Mouse (Mus musculus) CH12.LX (cell line): ENCODE results near the gene Foxf2. TPM values are rescaled to one million over a fixed set of nuclear protein-coding genes. Genes with fewer than 3 reads are reported as not detected.

Source experiments
- DNase-seq: peaks from one replicate; pipeline ENCODE4 v3.0.0-alpha.2; 2013; ENCODE audit errors: extremely low read depth
- H3K27ac ChIP-seq: 2 replicates; pipeline ENCODE4 v1.5.1; 2012; ENCODE audit warnings: low read depth, mild to moderate bottlenecking, control low read depth, moderate library complexity; ENCODE audit not compliant: insufficient read depth
- H3K27me3 ChIP-seq: replicated peaks from 2 replicates; pipeline ENCODE3; 2012; ENCODE audit warnings: inconsistent platforms
- H3K36me3 ChIP-seq, 2 experiments: replicated peaks in 1 of 2; 2 replicates each; pipeline versions ENCODE3 to v1.6.1; 2012; ENCODE audit warnings: inconsistent platforms in 1 of 2, low read length in 1 of 2, mild to moderate bottlenecking in 1 of 2, mixed read lengths in 1 of 2, moderate library complexity in 1 of 2; ENCODE audit not compliant: control insufficient read depth in 1 of 2, insufficient read depth in 1 of 2
- H3K4me1 ChIP-seq, 2 experiments: 2 replicates each; pipeline ENCODE4 v1.6.1; 2012; ENCODE audit warnings: inconsistent platforms in 1 of 2, moderate library complexity in 1 of 2; ENCODE audit not compliant: insufficient read depth in 2 of 2, control insufficient read depth in 1 of 2
- H3K4me2 ChIP-seq: 2 replicates; pipeline ENCODE4 v1.6.1; 2012; ENCODE audit warnings: low read depth, mild to moderate bottlenecking, control low read depth; ENCODE audit not compliant: poor library complexity, insufficient read depth, severe bottlenecking
- H3K4me3 ChIP-seq, 3 experiments: fragments of 150-350 bp in 1 of 3; sonication (generic) in 1 of 3; replicated peaks in 1 of 3; 2 replicates each; pipeline versions ENCODE3 to v1.5.1; 2011 to 2012; ENCODE audit warnings: low read depth in 2 of 3, low read length in 2 of 3, mild to moderate bottlenecking in 2 of 3, moderate library complexity in 2 of 3, control low read depth in 1 of 3, improper control_type of control experiment in 1 of 3, inconsistent platforms in 1 of 3, mixed read lengths in 1 of 3; ENCODE audit not compliant: poor library complexity in 1 of 3
- H3K79me2 ChIP-seq: replicated peaks from 2 replicates; pipeline ENCODE4 v1.6.1; 2012; ENCODE audit warnings: mild to moderate bottlenecking, moderate library complexity; ENCODE audit not compliant: control insufficient read depth, poor library complexity, insufficient read depth, severe bottlenecking; ENCODE audit errors: extremely low read depth
- H3K9ac ChIP-seq: 2 replicates; pipeline ENCODE4 v1.6.1; 2012; ENCODE audit warnings: low read depth, mild to moderate bottlenecking, control low read depth, moderate library complexity; ENCODE audit not compliant: insufficient read depth
- H3K9me3 ChIP-seq: replicated peaks from 2 replicates; pipeline ENCODE3; 2012; ENCODE audit warnings: low read length, inconsistent platforms, mixed read lengths
- MAZ ChIP-seq: IDR thresholded peaks from 2 replicates; pipeline ENCODE4 v1.6.1; 2012; ENCODE audit warnings: low read depth, mild to moderate bottlenecking, inconsistent platforms, low read length, improper control_type of control experiment, moderate library complexity
- ZMIZ1 ChIP-seq: IDR thresholded peaks from 2 replicates; pipeline ENCODE4 v1.6.1; 2012; ENCODE audit warnings: low read depth, mild to moderate bottlenecking, inconsistent platforms, low read length, improper control_type of control experiment
- dilution Hi-C: fragments of 300-500 bp; cut with MboI; formaldehyde crosslinking; loops from 2 replicates; pipeline ENCODE4 v1.14.3; 2020; ENCODE audit warnings: low sequenced_read_pairs; ENCODE audit not compliant: extremely low pct_unique_long_range_greater_than_20kb, extremely low pct_ligation_motif_present
- in situ Hi-C: fragments of 300-500 bp; cut with MboI; formaldehyde crosslinking; loops from 3 replicates; pipeline ENCODE4 v1.14.3; 2019; ENCODE audit warnings: low sequenced_read_pairs, low pct_ligation_motif_present, low pct_unique_long_range_greater_than_20kb, mixed read lengths
- polyA plus RNA-seq: library from polyadenylated mRNA; unstranded; fragments of >175 nt; gene quantifications from 2 replicates; pipeline ENCODE4 v1.2.1, GENCODE M21; 2012; ENCODE audit warnings: low read depth; ENCODE audit not compliant: insufficient read length
- total RNA-seq, 2 experiments: library from RNA; depleted of rRNA; stranded (reverse); fragments of 300-350 nt in 1 of 2; fragments of >200 nt in 1 of 2; gene quantifications; 2 replicates each; pipeline ENCODE4 v1.2.3; 2012 to 2014

Gene Foxf2
- total and polyA plus RNA-seq, 3 experiments = not detected

DNA sequence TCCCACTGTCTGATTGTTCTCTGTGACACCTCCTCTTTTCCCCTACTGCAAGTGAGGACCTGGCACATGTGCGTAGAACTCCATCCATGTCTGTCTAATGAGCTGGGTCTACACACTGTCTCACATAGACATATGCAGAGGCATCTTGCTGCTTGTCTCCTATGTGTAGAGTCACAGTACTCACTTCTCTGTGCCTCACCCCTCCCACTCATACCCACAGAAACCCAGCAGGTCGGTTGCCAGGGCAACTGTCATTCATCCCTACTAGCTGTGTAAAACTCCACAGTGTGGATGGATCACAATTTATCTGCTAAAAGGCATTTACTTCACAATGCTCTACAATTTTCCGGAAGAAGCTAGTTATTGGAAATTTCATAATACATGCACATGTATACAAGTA lies 46.5 kb downstream of the Foxf2 start:
- no peak overlapping the region for H3K27ac ChIP-seq
- no peaks in the 10 kb centered on the region for H3K36me3 ChIP-seq
- H3K4me2 ChIP-seq = no peak overlapping the region
- TF ChIP-seq MAZ (no peak), ZMIZ1 (no peak)
- H3K9ac ChIP-seq = no peak overlapping the region
- no peaks in the 10 kb centered on the region for H3K4me1 ChIP-seq
- H3K9me3 ChIP-seq = peaks cover 3% of the 10 kb centered on the region
- no peak overlapping the region for H3K4me3 ChIP-seq
- dilution Hi-C loops = no loop called here
- no peaks in the 10 kb centered on the region for H3K27me3 ChIP-seq
- no peak for DNase-seq
- in situ Hi-C loops = no loop called here
- no peaks in the 10 kb centered on the region for H3K79me2 ChIP-seq

Other genes with a start within 250 kb of the Foxf2 start
- gene Foxq1, start 69.7 kb upstream of the Foxf2 start, total RNA-seq (2012; rRNA removed) = not detected in 2 replicates
- not detected in 2 replicates for gene Foxq1, start 69.7 kb upstream of the Foxf2 start, total RNA-seq (2014; rRNA removed)
- not detected in 2 replicates for gene Foxq1, start 69.7 kb upstream of the Foxf2 start, polyA plus RNA-seq
- not detected in 2 replicates for gene A530084C06Rik, start 66.5 kb upstream of the Foxf2 start, total RNA-seq (2012; rRNA removed)
- gene A530084C06Rik, start 66.5 kb upstream of the Foxf2 start, total RNA-seq (2014; rRNA removed) = not detected in 2 replicates
- gene A530084C06Rik, start 66.5 kb upstream of the Foxf2 start, polyA plus RNA-seq = not detected in 2 replicates
- not detected in 2 replicates for gene Foxc1, start 180.8 kb downstream of the Foxf2 start, total RNA-seq (2012; rRNA removed)
- gene Foxc1, start 180.8 kb downstream of the Foxf2 start, total RNA-seq (2014; rRNA removed) = not detected in 2 replicates
- gene Foxc1, start 180.8 kb downstream of the Foxf2 start, polyA plus RNA-seq = not detected in 2 replicates